Mouse (Mus musculus): ENCODE data around the gene Arpc1b. TPM values are rescaled to one million over a fixed set of nuclear protein-coding genes. Genes with fewer than 3 reads are reported as not detected.

Gene Arpc1b
- polyA plus RNA-seq, 1 experiment from 2014 or later: 101 TPM

GRCm38 (mm10) chr5:145116316-145116715 lies 2.3 kb downstream of the Arpc1b start:
- H3K36me3 ChIP-seq (ENCODE audit: control insufficient read depth, insufficient read depth, low read length): no peaks in the 10 kb centered on the region
- no peaks in the 10 kb centered on the region for H3K27me3 ChIP-seq (ENCODE audit: control insufficient read depth, insufficient read depth, low read length)
- WGBS: 35% methylated on average over 4 of the region's 4 CpGs
- H3K9ac ChIP-seq (ENCODE audit: low read length): no peak overlapping the region
- no peak overlapping the region for H3K4me3 ChIP-seq (ENCODE audit: low read depth, low read length)
- no peak overlapping the region for H3K4me2 ChIP-seq (ENCODE audit: low read depth, severe bottlenecking)
- no peak for DNase-seq (ENCODE audit: low spot score)
- ATAC-seq (ENCODE audit: insufficient number of reproducible peaks, low FRiP score, low TSS enrichment, low read depth): no peak
- H3K9me3 ChIP-seq (ENCODE audit: control insufficient read depth, low read length): no peaks in the 10 kb centered on the region
- peaks cover 6% of the 10 kb centered on the region; the same call in 1 of the 2 replicates for H3K4me1 ChIP-seq (ENCODE audit: control insufficient read depth, insufficient read depth, low read length)
- no peak overlapping the region for H3K27ac ChIP-seq (replicated peaks; ENCODE audit: low read depth, low read length)

DNA sequence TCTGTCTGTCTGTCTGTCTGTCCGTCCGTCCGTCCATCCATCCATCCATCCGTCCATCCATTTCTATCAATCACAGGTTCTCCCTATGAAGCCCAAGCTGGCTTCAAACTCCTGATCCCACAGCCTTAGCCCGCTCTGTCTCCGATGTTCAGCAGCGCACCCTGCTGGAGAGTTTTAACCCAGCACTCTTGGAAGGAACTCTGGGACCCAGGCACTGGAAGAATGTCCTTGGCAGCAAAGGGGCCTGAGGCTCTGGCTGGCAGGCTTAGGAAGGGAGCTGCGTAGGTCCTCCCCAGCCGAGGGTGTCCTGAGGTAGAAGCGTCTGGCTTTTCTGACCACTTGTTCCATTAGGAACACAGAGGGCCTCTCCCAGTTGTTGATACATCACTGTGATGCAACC lies 2.9 kb downstream of the Arpc1b start:
- no peak for ATAC-seq (ENCODE audit: insufficient number of reproducible peaks, low FRiP score, low TSS enrichment, low read depth)
- H3K27ac ChIP-seq (replicated peaks; ENCODE audit: low read depth, low read length): no peak overlapping the region
- 0 out of 2 replicates have a peak, but pooled peaks cover 2% of the 10 kb centered on the region for H3K36me3 ChIP-seq (ENCODE audit: control insufficient read depth, insufficient read depth, low read length)
- 44% methylated on average over 10 of the region's 10 CpGs for WGBS
- H3K27me3 ChIP-seq (ENCODE audit: control insufficient read depth, insufficient read depth, low read length): no peaks in the 10 kb centered on the region
- no peak overlapping the region for H3K4me2 ChIP-seq (ENCODE audit: low read depth, severe bottlenecking)
- no peak overlapping the region for H3K9ac ChIP-seq (ENCODE audit: low read length)
- DNase-seq (ENCODE audit: low spot score): peak; percentile 79
- no peaks in the 10 kb centered on the region for H3K9me3 ChIP-seq (ENCODE audit: control insufficient read depth, low read length)
- H3K4me1 ChIP-seq (ENCODE audit: control insufficient read depth, insufficient read depth, low read length): peaks cover 6% of the 10 kb centered on the region; the same call in 1 of the 2 replicates
- no peak overlapping the region for H3K4me3 ChIP-seq (ENCODE audit: low read depth, low read length)

DNA sequence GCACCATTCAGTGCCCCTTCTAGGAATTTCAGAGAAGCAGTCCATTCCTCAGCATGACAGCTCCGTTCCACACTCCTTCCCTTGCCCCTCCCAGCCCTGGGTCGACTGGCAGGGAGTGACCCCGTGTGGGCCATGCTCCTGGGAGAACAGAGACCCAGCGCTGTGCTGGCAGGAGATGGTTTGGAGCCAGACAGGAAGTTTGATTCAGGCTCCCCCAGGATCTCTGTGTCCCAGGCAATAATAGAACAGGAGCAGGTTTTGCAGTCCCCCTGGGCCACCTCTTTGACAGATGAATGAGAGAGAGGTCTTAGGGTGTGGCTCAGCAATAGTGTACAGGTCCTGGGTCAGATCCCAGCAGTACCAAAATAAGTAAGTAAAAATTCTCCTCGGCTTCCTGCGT lies 4.0 kb downstream of the Arpc1b start:
- no peak overlapping the region for H3K9ac ChIP-seq (ENCODE audit: low read length)
- 64% methylated on average over 6 of the region's 6 CpGs for WGBS

DNA sequence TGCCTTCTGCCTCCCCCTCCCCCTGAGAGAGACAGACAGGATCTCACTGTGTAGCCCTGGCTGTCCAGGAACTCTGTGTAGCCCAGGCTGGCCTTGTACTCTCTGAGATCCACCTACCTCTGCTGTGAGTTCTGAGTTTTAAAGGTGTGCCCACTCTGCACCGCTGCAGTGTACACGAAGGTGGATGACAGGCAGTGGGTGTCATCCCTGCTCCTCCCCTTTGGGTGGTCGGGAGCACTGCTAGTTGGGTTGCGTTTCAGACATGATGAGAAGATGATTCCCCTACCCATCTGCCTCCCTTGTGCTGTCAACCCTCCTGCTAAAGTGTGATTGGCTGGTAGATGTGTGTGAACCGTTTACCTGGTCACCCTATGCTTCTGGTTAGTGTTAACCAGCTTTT lies 4.4 kb downstream of the Arpc1b start:
- DNase-seq (ENCODE audit: low spot score) (no peak), ATAC-seq (ENCODE audit: insufficient number of reproducible peaks, low FRiP score, low TSS enrichment, low read depth) (no peak)
- Histone ChIP-seq H3K9me3 (ENCODE audit: control insufficient read depth, low read length) (no peaks in the 10 kb centered on the region), H3K9ac (ENCODE audit: low read length) (no peak overlapping the region), H3K4me1 (ENCODE audit: control insufficient read depth, insufficient read depth, low read length) (peaks cover 6% of the 10 kb centered on the region; the same call in 1 of the 2 replicates), H3K4me2 (ENCODE audit: low read depth, severe bottlenecking) (no peak overlapping the region), H3K4me3 (ENCODE audit: low read depth, low read length) (no peak overlapping the region), H3K27ac (replicated peaks; ENCODE audit: low read depth, low read length) (no peak overlapping the region), H3K27me3 (ENCODE audit: control insufficient read depth, insufficient read depth, low read length) (no peaks in the 10 kb centered on the region), H3K36me3 (ENCODE audit: control insufficient read depth, insufficient read depth, low read length) (peaks cover 5% of the 10 kb centered on the region; the same call in 1 of the 2 replicates)
- 89% methylated on average over 5 of the region's 5 CpGs for WGBS

More for the DNA sequence above, 4.0 kb downstream of the Arpc1b start:
- H3K9me3 ChIP-seq (ENCODE audit: control insufficient read depth, low read length): no peaks in the 10 kb centered on the region
- ATAC-seq (ENCODE audit: insufficient number of reproducible peaks, low FRiP score, low TSS enrichment, low read depth) (no peak), DNase-seq (ENCODE audit: low spot score) (no peak)
- H3K27ac ChIP-seq (replicated peaks; ENCODE audit: low read depth, low read length): no peak overlapping the region
- H3K4me3 ChIP-seq (ENCODE audit: low read depth, low read length): no peak overlapping the region
- H3K4me1 ChIP-seq (ENCODE audit: control insufficient read depth, insufficient read depth, low read length): peaks cover 6% of the 10 kb centered on the region; the same call in 1 of the 2 replicates
- H3K36me3 ChIP-seq (ENCODE audit: control insufficient read depth, insufficient read depth, low read length): peaks cover 2% of the 10 kb centered on the region; the same call in 1 of the 2 replicates
- no peak overlapping the region for H3K4me2 ChIP-seq (ENCODE audit: low read depth, severe bottlenecking)
- H3K27me3 ChIP-seq (ENCODE audit: control insufficient read depth, insufficient read depth, low read length): no peaks in the 10 kb centered on the region

DNA sequence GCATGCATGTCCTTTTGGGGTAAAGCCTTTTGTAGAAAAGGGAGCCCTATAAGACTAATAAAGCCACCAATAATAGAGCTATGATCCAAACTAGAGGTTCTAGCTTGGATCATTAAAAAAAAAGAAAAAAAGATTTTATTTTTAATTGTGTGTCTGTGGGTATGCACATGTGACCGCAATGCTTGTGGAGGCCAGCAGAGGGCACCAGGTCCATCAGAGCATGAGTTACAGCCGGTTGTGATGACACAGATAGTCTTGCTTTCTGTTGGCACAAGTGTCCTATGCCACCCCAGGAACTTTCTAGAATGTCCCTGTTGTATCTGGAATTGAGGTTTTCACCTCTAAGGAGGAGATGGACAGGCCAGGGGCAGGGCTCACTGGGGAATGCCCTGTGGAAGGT lies 5.4 kb downstream of the Arpc1b start:
- DNase-seq (ENCODE audit: low spot score) (no peak), ATAC-seq (ENCODE audit: insufficient number of reproducible peaks, low FRiP score, low TSS enrichment, low read depth) (no peak)
- Histone ChIP-seq H3K4me3 (ENCODE audit: low read depth, low read length) (no peak overlapping the region), H3K36me3 (ENCODE audit: control insufficient read depth, insufficient read depth, low read length) (peaks cover 6% of the 10 kb centered on the region; the same call in 1 of the 2 replicates), H3K27ac (replicated peaks; ENCODE audit: low read depth, low read length) (no peak overlapping the region), H3K4me1 (ENCODE audit: control insufficient read depth, insufficient read depth, low read length) (peaks cover 6% of the 10 kb centered on the region; the same call in 1 of the 2 replicates), H3K9ac (ENCODE audit: low read length) (no peak overlapping the region), H3K9me3 (ENCODE audit: control insufficient read depth, low read length) (no peaks in the 10 kb centered on the region), H3K27me3 (ENCODE audit: control insufficient read depth, insufficient read depth, low read length) (no peaks in the 10 kb centered on the region), H3K4me2 (ENCODE audit: low read depth, severe bottlenecking) (no peak overlapping the region)
- whole genome bisulfite sequencing: 94% methylated on average over 2 of the region's 2 CpGs

GRCm38 (mm10) chr5:145120921-145121320 lies 6.9 kb downstream of the Arpc1b start:
- H3K9me3 ChIP-seq (ENCODE audit: control insufficient read depth, low read length): no peaks in the 10 kb centered on the region
- WGBS: 53% methylated on average over 7 of the region's 7 CpGs
- ATAC-seq (ENCODE audit: insufficient number of reproducible peaks, low FRiP score, low TSS enrichment, low read depth): no peak

GRCm38 (mm10) chr5:145123396-145123795 lies 9.4 kb downstream of the Arpc1b start:
- H3K27ac ChIP-seq (replicated peaks; ENCODE audit: low read depth, low read length): no peak overlapping the region
- H3K9me3 ChIP-seq (ENCODE audit: control insufficient read depth, low read length): no peaks in the 10 kb centered on the region
- 93% methylated on average over 19 of the region's 19 CpGs for WGBS
- H3K4me3 ChIP-seq (ENCODE audit: low read depth, low read length): no peak overlapping the region
- ATAC-seq (ENCODE audit: insufficient number of reproducible peaks, low FRiP score, low TSS enrichment, low read depth) (no peak), DNase-seq (ENCODE audit: low spot score) (no peak)
- H3K27me3 ChIP-seq (ENCODE audit: control insufficient read depth, insufficient read depth, low read length): no peaks in the 10 kb centered on the region
- H3K36me3 ChIP-seq (ENCODE audit: control insufficient read depth, insufficient read depth, low read length): peaks cover 25% of the 10 kb centered on the region
- 0 out of 2 replicates have a peak, but pooled peaks cover 3% of the 10 kb centered on the region for H3K4me1 ChIP-seq (ENCODE audit: control insufficient read depth, insufficient read depth, low read length)
- H3K9ac ChIP-seq (ENCODE audit: low read length): no peak overlapping the region
- no peak overlapping the region for H3K4me2 ChIP-seq (ENCODE audit: low read depth, severe bottlenecking)

More at GRCm38 (mm10) chr5:145120921-145121320, 6.9 kb downstream of the Arpc1b start:
- Histone ChIP-seq H3K27me3 (ENCODE audit: control insufficient read depth, insufficient read depth, low read length) (no peaks in the 10 kb centered on the region), H3K36me3 (ENCODE audit: control insufficient read depth, insufficient read depth, low read length) (peaks cover 11% of the 10 kb centered on the region; the same call in 1 of the 2 replicates), H3K27ac (replicated peaks; ENCODE audit: low read depth, low read length) (no peak overlapping the region), H3K4me3 (ENCODE audit: low read depth, low read length) (no peak overlapping the region), H3K4me2 (ENCODE audit: low read depth, severe bottlenecking) (no peak overlapping the region), H3K4me1 (ENCODE audit: control insufficient read depth, insufficient read depth, low read length) (0 out of 2 replicates have a peak, but pooled peaks cover 3% of the 10 kb centered on the region), H3K9ac (ENCODE audit: low read length) (no peak overlapping the region)
- no peak for DNase-seq (ENCODE audit: low spot score)

- Histone ChIP-seq H3K4me2 (ENCODE audit: low read depth, severe bottlenecking) (no peak overlapping the region), H3K4me1 (ENCODE audit: control insufficient read depth, insufficient read depth, low read length) (no peaks in the 10 kb centered on the region), H3K27me3 (ENCODE audit: control insufficient read depth, insufficient read depth, low read length) (no peaks in the 10 kb centered on the region), H3K9ac (ENCODE audit: low read length) (no peak overlapping the region), H3K36me3 (ENCODE audit: control insufficient read depth, insufficient read depth, low read length) (peaks cover 45% of the 10 kb centered on the region), H3K9me3 (ENCODE audit: control insufficient read depth, low read length) (no peaks in the 10 kb centered on the region), H3K27ac (replicated peaks; ENCODE audit: low read depth, low read length) (no peak overlapping the region), H3K4me3 (ENCODE audit: low read depth, low read length) (no peak overlapping the region)
- no peak for ATAC-seq (ENCODE audit: insufficient number of reproducible peaks, low FRiP score, low TSS enrichment, low read depth)
- 94% methylated on average over 9 of the region's 9 CpGs for WGBS
- no peak for DNase-seq (ENCODE audit: low spot score)
These were observed 12.6 kb downstream of the Arpc1b start for GRCm38 (mm10) chr5:145126580-145126979.

- H3K4me1 ChIP-seq (ENCODE audit: control insufficient read depth, insufficient read depth, low read length): no peaks in the 10 kb centered on the region
- 94% methylated on average over 4 of the region's 4 CpGs for WGBS
These were observed 15.1 kb downstream of the Arpc1b start for GRCm38 (mm10) chr5:145129124-145129523.

More at GRCm38 (mm10) chr5:145129124-145129523, 15.1 kb downstream of the Arpc1b start:
- no peak overlapping the region for H3K9ac ChIP-seq (ENCODE audit: low read length)
- no peaks in the 10 kb centered on the region for H3K9me3 ChIP-seq (ENCODE audit: control insufficient read depth, low read length)
- H3K4me2 ChIP-seq (ENCODE audit: low read depth, severe bottlenecking): no peak overlapping the region
- DNase-seq (ENCODE audit: low spot score): no peak
- no peaks in the 10 kb centered on the region for H3K27me3 ChIP-seq (ENCODE audit: control insufficient read depth, insufficient read depth, low read length)
- no peak overlapping the region for H3K27ac ChIP-seq (replicated peaks; ENCODE audit: low read depth, low read length)
- H3K4me3 ChIP-seq (ENCODE audit: low read depth, low read length): no peak overlapping the region
- no peak for ATAC-seq (ENCODE audit: insufficient number of reproducible peaks, low FRiP score, low TSS enrichment, low read depth)
- peaks cover 57% of the 10 kb centered on the region for H3K36me3 ChIP-seq (ENCODE audit: control insufficient read depth, insufficient read depth, low read length)
